Mouse (Mus musculus): ENCODE data around the gene Cdpf1.

DNA sequence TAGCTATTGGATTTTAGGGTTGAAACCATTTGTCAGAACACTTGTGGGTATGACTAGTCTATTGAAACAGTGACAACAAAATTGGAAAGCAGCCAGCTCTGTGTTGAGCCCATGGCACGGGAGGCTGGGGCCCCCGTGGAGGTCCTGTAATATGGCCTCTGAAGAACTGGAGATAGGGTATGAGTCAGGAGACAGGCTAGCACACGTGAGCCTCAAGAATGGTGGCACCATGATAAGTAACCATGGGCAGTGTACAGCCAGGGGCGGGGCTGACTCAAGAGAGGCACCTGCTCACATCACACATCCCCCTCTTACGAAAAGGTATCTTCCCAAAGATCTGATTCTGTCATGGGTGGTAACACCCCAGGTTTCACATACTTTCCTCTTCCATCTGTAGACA, 24.8 kb downstream of the Cdpf1 start:
- TF ChIP-seq CTCF (IDR thresholded peaks at IDR 0.05; ENCODE audit: extremely low read depth, insufficient read length, insufficient replicate concordance, low read depth, low read length) (no peak), POLR2A (IDR thresholded peaks at IDR 0.05; ENCODE audit: low read depth, low read length) (no peak)
